Mouse (Mus musculus): ENCODE measurements around the gene Tcp11. TPM values are rescaled to one million over a fixed set of nuclear protein-coding genes. Genes with fewer than 3 reads are reported as not detected.
A peak's percentile ranks its signal among the peaks of the same experiment; 100 is the strongest.

The Tcp11 gene
- polyA plus RNA-seq, 1 experiment from 2014 or later, result 0.34 TPM

DNA sequence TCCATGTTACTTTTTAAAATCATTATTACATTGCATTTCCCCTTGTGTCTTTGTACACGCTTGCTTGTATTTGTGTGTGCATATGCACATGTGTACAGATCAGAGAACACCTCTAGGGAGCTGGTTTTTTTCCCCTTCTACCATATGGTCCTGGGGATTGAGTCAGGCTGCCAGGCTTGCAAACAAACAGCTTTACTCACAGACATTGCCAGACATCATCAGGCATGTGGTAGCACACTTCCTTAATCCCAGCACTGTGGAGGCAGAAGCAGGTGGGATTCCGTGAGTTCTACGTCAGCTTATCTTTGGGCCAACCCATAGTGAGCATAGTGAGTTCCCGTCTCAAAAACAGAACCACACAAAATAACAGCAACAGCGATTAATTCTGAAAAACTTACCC lies 33.4 kb downstream of the Tcp11 start:
- H3K9ac ChIP-seq (ENCODE audit: low read depth, low read length), result no peak overlapping the region
- WGBS (ENCODE audit: insufficient replicate concordance), result 85% methylated on average over 5 of the region's 5 CpGs
- ATAC-seq (replicated peaks; ENCODE audit: insufficient number of reproducible peaks, low FRiP score, low TSS enrichment), result no peak
- no peaks in the 10 kb centered on the region for H3K27me3 ChIP-seq (ENCODE audit: control insufficient read depth, insufficient read depth, low read length)
- no peak overlapping the region for H3K4me3 ChIP-seq (ENCODE audit: low read depth, low read length)
- H3K27ac ChIP-seq (ENCODE audit: low read depth, low read length), result no peak overlapping the region
- no peaks in the 10 kb centered on the region for H3K9me3 ChIP-seq (replicated peaks; ENCODE audit: control insufficient read depth, low read length)
- H3K4me1 ChIP-seq (ENCODE audit: control insufficient read depth, insufficient read depth, low read length), result 0 out of 2 replicates have a peak, but pooled peaks cover 4% of the 10 kb centered on the region
- no peak overlapping the region for H3K4me2 ChIP-seq
- no peaks in the 10 kb centered on the region; the same call in 1 of the 2 replicates for H3K36me3 ChIP-seq (ENCODE audit: control insufficient read depth, insufficient read depth, low read length)

DNA sequence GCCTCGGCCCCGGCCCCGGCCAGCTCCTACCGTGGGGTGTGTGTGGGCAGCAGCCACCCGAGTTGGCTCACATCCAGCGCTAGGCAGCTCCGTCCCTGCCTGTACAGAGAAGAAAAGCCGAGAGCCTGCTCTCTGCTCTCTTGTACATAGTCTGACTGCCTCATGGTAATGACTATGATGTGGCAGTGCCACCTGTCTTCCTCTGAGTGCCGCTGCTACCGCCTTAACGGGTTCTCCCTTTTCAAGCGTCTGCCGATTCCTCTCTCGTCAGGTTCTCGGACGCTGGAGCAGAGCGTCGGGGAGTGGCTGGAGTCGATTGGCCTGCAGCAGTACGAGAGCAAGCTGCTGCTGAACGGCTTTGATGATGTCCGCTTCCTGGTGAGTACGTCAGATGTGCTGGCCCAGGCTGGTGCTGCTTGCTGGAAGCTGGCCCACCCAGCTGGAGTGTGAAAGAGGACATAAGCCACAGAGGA lies 38.1 kb downstream of the Tcp11 start:
- ATAC-seq (replicated peaks; ENCODE audit: insufficient number of reproducible peaks, low FRiP score, low TSS enrichment), result no peak
- H3K9ac ChIP-seq (ENCODE audit: low read depth, low read length), result no peak overlapping the region
- no peak overlapping the region for H3K4me3 ChIP-seq (ENCODE audit: low read depth, low read length)
- WGBS (ENCODE audit: insufficient replicate concordance), result 59% methylated on average over 23 of the region's 23 CpGs
- no peaks in the 10 kb centered on the region for H3K27me3 ChIP-seq (ENCODE audit: control insufficient read depth, insufficient read depth, low read length)
- H3K27ac ChIP-seq (ENCODE audit: low read depth, low read length), result no peak overlapping the region
- H3K9me3 ChIP-seq (replicated peaks; ENCODE audit: control insufficient read depth, low read length), result no peaks in the 10 kb centered on the region
- peaks cover 3% of the 10 kb centered on the region for H3K36me3 ChIP-seq (ENCODE audit: control insufficient read depth, insufficient read depth, low read length)
- H3K4me1 ChIP-seq (ENCODE audit: control insufficient read depth, insufficient read depth, low read length), result peaks cover 25% of the 10 kb centered on the region
- peak overlapping the region; percentile 32; the same call in 1 of the 2 replicates for H3K4me2 ChIP-seq

DNA sequence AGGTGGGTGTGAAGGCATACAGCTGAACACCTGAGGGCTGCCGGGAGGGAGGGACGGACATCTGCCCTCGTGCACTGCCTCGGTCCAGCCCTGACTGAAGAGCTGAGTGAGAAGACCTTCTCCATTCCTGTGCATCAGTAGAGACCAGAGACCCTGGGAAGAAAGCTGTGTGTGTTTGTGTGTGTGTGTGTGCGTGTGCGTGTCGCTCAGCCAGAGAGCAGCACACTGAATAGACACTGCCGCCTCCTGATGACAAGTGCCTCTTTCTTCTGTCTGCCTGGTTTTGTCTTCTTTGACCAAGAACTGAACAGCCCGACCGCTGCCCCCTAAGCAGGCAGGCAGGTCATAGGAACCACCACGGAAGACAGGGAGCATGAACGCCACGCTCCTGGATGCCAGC lies 39.1 kb downstream of the Tcp11 start:
- 92% methylated on average over 13 of the region's 13 CpGs for WGBS (ENCODE audit: insufficient replicate concordance)
- no peaks in the 10 kb centered on the region for H3K9me3 ChIP-seq (replicated peaks; ENCODE audit: control insufficient read depth, low read length)
- H3K27me3 ChIP-seq (ENCODE audit: control insufficient read depth, insufficient read depth, low read length), result no peaks in the 10 kb centered on the region
- peaks cover 3% of the 10 kb centered on the region for H3K36me3 ChIP-seq (ENCODE audit: control insufficient read depth, insufficient read depth, low read length)
- no peak overlapping the region for H3K27ac ChIP-seq (ENCODE audit: low read depth, low read length)
- no peak overlapping the region for H3K4me2 ChIP-seq
- H3K4me1 ChIP-seq (ENCODE audit: control insufficient read depth, insufficient read depth, low read length), result peaks cover 31% of the 10 kb centered on the region
- ATAC-seq (replicated peaks; ENCODE audit: insufficient number of reproducible peaks, low FRiP score, low TSS enrichment), result no peak
- H3K4me3 ChIP-seq (ENCODE audit: low read depth, low read length), result no peak overlapping the region
- H3K9ac ChIP-seq (ENCODE audit: low read depth, low read length), result no peak overlapping the region

DNA sequence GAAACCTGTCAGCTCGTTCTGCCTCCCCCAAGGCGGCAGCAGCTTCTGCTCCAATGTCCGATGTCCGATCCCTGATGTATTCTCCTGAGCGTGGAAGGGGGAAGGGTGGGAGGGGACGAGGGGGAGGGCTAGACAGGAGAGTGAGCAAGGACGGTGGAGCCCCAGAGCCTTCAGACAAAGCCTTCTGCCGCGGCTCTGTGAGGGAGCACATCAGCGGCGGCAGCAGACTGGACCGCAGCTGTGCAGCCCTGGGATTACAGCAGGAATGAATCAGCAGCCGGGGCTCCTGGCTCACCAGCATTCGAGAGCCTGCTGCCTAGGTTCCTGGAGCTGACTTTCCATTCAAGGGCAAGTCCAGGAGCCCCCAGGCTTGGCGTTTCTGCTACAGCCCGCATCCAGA lies 39.8 kb downstream of the Tcp11 start:
- ATAC-seq (replicated peaks; ENCODE audit: insufficient number of reproducible peaks, low FRiP score, low TSS enrichment), result no peak
- 0 out of 2 replicates have a peak overlapping the region, but pooled peaks have one; percentile 54 for H3K9ac ChIP-seq (ENCODE audit: low read depth, low read length)

DNA sequence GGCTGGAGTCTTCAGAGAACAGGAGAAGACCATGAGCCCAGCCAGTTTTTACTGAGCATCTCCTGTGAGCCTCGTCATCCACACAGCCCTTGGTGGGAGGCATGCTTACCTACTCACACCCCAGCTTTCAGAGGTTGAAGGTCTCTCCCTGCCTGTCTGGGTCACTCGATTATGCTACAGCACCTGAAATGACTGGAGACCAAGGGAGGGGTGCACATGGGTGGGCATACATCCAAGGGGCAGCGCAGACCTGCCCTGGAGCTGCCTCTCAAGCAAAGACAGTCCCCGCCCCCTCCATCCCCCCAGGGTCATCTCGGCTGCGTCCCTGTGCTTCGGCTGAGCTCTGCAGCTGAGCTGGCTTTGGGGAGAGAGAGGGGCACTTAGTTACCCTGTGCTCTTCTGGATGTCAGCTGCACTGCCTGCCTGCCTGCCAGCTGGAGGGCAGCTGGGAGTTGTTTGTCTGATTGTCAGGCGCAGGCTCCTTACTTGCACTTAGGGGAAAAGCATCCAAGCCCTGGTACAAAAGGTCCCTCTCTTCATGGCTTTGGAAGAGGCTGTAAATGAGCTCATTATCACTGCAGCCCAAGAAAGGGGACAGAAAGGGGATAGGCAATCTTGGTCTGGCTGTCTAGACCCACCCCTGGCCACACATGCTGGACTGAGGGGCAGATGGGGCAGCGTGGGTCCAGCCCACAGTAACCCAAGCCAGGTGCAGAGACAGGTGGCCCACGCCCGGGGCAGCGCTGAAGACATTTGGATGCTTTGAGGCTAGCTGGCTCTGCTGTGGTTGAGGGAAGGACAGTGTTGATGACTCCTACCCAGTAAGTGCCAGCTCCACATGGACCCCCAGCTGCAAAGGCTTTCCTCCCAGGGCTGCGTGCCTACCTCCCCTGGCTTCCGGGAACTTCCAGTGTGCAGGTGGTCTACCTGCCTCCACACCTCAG lies 43.4 kb downstream of the Tcp11 start:
- Histone ChIP-seq H3K27ac (ENCODE audit: low read depth, low read length) (0 out of 2 replicates have a peak overlapping the region, but pooled peaks have one; percentile 22), H3K27me3 (ENCODE audit: control insufficient read depth, insufficient read depth, low read length) (no peaks in the 10 kb centered on the region), H3K9me3 (replicated peaks; ENCODE audit: control insufficient read depth, low read length) (no peaks in the 10 kb centered on the region), H3K4me1 (ENCODE audit: control insufficient read depth, insufficient read depth, low read length) (peaks cover 55% of the 10 kb centered on the region), H3K4me2 (no peak overlapping the region), H3K4me3 (ENCODE audit: low read depth, low read length) (no peak overlapping the region), H3K9ac (ENCODE audit: low read depth, low read length) (0 out of 2 replicates have a peak overlapping the region, but pooled peaks have one; percentile 28), H3K36me3 (ENCODE audit: control insufficient read depth, insufficient read depth, low read length) (peaks cover 3% of the 10 kb centered on the region)
- 68% methylated on average over 14 of the region's 14 CpGs for WGBS (ENCODE audit: insufficient replicate concordance)
- ATAC-seq (replicated peaks; ENCODE audit: insufficient number of reproducible peaks, low FRiP score, low TSS enrichment), result no peak

More for the DNA sequence above, 39.8 kb downstream of the Tcp11 start:
- Histone ChIP-seq H3K4me2 (peak overlapping the region; percentile 39), H3K4me1 (ENCODE audit: control insufficient read depth, insufficient read depth, low read length) (peaks cover 31% of the 10 kb centered on the region), H3K4me3 (ENCODE audit: low read depth, low read length) (no peak overlapping the region), H3K27me3 (ENCODE audit: control insufficient read depth, insufficient read depth, low read length) (no peaks in the 10 kb centered on the region), H3K27ac (ENCODE audit: low read depth, low read length) (no peak overlapping the region), H3K36me3 (ENCODE audit: control insufficient read depth, insufficient read depth, low read length) (peaks cover 3% of the 10 kb centered on the region), H3K9me3 (replicated peaks; ENCODE audit: control insufficient read depth, low read length) (no peaks in the 10 kb centered on the region)
- 39% methylated on average over 16 of the region's 16 CpGs for WGBS (ENCODE audit: insufficient replicate concordance)

DNA sequence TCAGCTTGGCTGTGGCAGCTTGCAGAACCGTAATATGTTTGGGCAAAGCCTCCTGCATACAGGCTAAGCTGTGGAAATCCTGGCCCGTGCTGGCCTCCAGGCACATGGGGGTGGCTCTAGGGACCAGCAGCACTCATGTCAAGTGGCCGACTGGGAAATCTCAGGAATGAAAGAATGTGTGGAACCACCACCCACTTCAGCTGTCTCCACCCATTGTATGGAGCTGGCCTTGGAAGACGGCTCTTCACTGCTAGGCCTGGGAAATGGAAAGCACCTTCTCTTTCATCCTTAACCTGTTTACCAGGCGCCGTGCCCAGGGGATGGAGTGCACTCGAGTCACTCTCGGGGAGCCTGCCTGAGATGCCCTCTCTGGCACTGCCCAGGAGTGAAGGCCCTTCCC lies 45.5 kb downstream of the Tcp11 start:
- no peaks in the 10 kb centered on the region for H3K9me3 ChIP-seq (replicated peaks; ENCODE audit: control insufficient read depth, low read length)
- peaks cover 3% of the 10 kb centered on the region for H3K36me3 ChIP-seq (ENCODE audit: control insufficient read depth, insufficient read depth, low read length)
- no peak overlapping the region for H3K9ac ChIP-seq (ENCODE audit: low read depth, low read length)
- H3K27ac ChIP-seq (ENCODE audit: low read depth, low read length), result peak overlapping the region; percentile 29
- H3K4me3 ChIP-seq (ENCODE audit: low read depth, low read length), result no peak overlapping the region
- H3K4me1 ChIP-seq (ENCODE audit: control insufficient read depth, insufficient read depth, low read length), result peaks cover 55% of the 10 kb centered on the region
- H3K4me2 ChIP-seq, result peak overlapping the region; percentile 5; the same call in 1 of the 2 replicates
- ATAC-seq (replicated peaks; ENCODE audit: insufficient number of reproducible peaks, low FRiP score, low TSS enrichment), result no peak
- WGBS (ENCODE audit: insufficient replicate concordance), result 46% methylated on average over 8 of the region's 8 CpGs
- H3K27me3 ChIP-seq (ENCODE audit: control insufficient read depth, insufficient read depth, low read length), result no peaks in the 10 kb centered on the region

DNA sequence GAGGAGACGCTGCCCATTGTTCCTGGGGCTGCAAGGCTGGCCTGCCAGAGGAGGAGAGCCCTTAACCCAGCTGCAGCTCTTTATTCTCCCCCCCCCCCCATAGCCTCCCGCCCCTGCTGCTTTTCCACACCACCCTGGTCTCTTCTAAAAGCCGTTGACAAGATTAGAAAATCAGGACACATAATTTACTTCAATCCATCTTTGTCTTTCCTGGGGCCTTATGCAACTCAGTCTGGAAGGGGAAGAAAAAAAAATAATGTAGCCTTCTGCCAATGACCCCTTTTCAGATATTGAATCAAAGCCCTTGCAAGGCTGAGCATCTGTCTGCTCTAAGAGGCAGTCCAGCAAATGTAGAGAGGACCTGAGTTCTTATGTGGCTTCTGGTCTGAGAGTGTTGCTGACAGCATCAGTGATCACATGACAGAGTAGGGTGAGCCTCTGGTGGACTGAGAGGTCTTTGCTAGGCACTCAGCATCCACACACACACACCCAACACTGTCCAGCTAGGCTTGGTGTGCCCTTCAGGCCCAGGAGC lies 47.3 kb downstream of the Tcp11 start:
- Histone ChIP-seq H3K27ac (ENCODE audit: low read depth, low read length) (no peak overlapping the region), H3K4me1 (ENCODE audit: control insufficient read depth, insufficient read depth, low read length) (peaks cover 57% of the 10 kb centered on the region), H3K27me3 (ENCODE audit: control insufficient read depth, insufficient read depth, low read length) (no peaks in the 10 kb centered on the region), H3K4me3 (ENCODE audit: low read depth, low read length) (no peak overlapping the region), H3K4me2 (no peak overlapping the region), H3K9ac (ENCODE audit: low read depth, low read length) (no peak overlapping the region), H3K36me3 (ENCODE audit: control insufficient read depth, insufficient read depth, low read length) (no peaks in the 10 kb centered on the region; the same call in 1 of the 2 replicates), H3K9me3 (replicated peaks; ENCODE audit: control insufficient read depth, low read length) (no peaks in the 10 kb centered on the region)
- no peak for ATAC-seq (replicated peaks; ENCODE audit: insufficient number of reproducible peaks, low FRiP score, low TSS enrichment)
- WGBS (ENCODE audit: insufficient replicate concordance), result 26% methylated on average over 3 of the region's 3 CpGs

DNA sequence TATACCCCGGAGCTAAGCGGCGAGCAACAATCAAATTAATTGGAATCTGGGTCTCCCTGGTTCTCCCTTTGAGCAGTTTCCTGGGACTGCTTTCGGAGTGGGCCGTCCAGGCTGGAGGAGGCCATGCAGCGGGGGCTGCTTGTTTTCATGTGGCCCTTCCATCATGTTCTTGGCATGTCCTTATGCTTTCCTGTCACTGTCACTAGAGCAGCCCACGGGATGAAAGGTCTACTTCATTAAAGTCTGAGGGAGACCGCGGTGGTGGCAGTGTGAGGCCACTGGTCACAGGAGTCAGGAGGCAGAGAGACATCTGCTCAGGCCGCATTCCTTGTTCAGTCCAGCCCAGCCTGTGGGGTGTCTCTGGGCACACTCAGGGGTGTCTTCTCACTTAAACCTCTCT lies 48.2 kb downstream of the Tcp11 start:
- H3K36me3 ChIP-seq (ENCODE audit: control insufficient read depth, insufficient read depth, low read length), result no peaks in the 10 kb centered on the region; the same call in 1 of the 2 replicates
- H3K4me1 ChIP-seq (ENCODE audit: control insufficient read depth, insufficient read depth, low read length), result peaks cover 54% of the 10 kb centered on the region
- H3K4me2 ChIP-seq, result no peak overlapping the region
- no peak overlapping the region for H3K4me3 ChIP-seq (ENCODE audit: low read depth, low read length)
- no peaks in the 10 kb centered on the region for H3K27me3 ChIP-seq (ENCODE audit: control insufficient read depth, insufficient read depth, low read length)
- H3K27ac ChIP-seq (ENCODE audit: low read depth, low read length), result no peak overlapping the region
- 70% methylated on average over 10 of the region's 10 CpGs for WGBS (ENCODE audit: insufficient replicate concordance)
- H3K9me3 ChIP-seq (replicated peaks; ENCODE audit: control insufficient read depth, low read length), result no peaks in the 10 kb centered on the region
- ATAC-seq (replicated peaks; ENCODE audit: insufficient number of reproducible peaks, low FRiP score, low TSS enrichment), result no peak
- H3K9ac ChIP-seq (ENCODE audit: low read depth, low read length), result peak overlapping the region; percentile 36; the same call in 1 of the 2 replicates

All from heart, embryonic 11.5 days (tissue).